Mouse (Mus musculus) small intestine, adult 2 months (tissue): ENCODE data around the gene Ang2.
"Not testable (repeated sequence)": the region's sequence is repeated elsewhere in the genome, so short reads cannot be mapped to it uniquely, and the experiment has no call there.

Experiments used
- CTCF ChIP-seq: fragments of 200-500 bp; IDR thresholded peaks from 2 replicates; pipeline ENCODE4 v1.5.1; 2012; ENCODE audit warnings: low read depth, mild to moderate bottlenecking, control low read depth, inconsistent platforms, low read length, moderate library complexity, mixed read lengths; ENCODE audit not compliant: insufficient replicate concordance, insufficient read length; ENCODE audit errors: extremely low read depth
- POLR2A ChIP-seq: fragments of 200-500 bp; IDR thresholded peaks from 2 replicates; pipeline ENCODE4 v1.6.1; 2012; ENCODE audit warnings: low read depth, mild to moderate bottlenecking, control low read depth, inconsistent platforms, low read length, moderate library complexity

GRCm38 (mm10) chr14:51172095-51172865, 26.7 kb downstream of the Ang2 start:
- TF ChIP-seq CTCF: peak; percentile 62; the same call in 1 of the 2 replicates
- TF ChIP-seq POLR2A: not testable (repeated sequence)
